Mouse (Mus musculus) thymus, adult 2 months (tissue): ENCODE data around the gene Osbpl2. TPM values are rescaled to one million over a fixed set of nuclear protein-coding genes. Genes with fewer than 3 reads are reported as not detected.
A peak's percentile ranks its signal among the peaks of the same experiment; 100 is the strongest.
"Not testable (repeated sequence)": the region's sequence is repeated elsewhere in the genome, so short reads cannot be mapped to it uniquely, and the experiment has no call there.

Source experiments
- DNase-seq: peaks from one replicate; pipeline ENCODE4 v3.0.0; 2021
- H3K27ac ChIP-seq: fragments of 200-500 bp; 2 replicates; pipeline ENCODE4 v1.5.1; 2012; ENCODE audit warnings: low read length, control low read depth; ENCODE audit not compliant: control insufficient read depth, insufficient read depth
- H3K27me3 ChIP-seq: fragments of 200-500 bp; 2 replicates; pipeline ENCODE4 v1.6.1; 2012; ENCODE audit warnings: mild to moderate bottlenecking, low read length, moderate library complexity, mixed read lengths; ENCODE audit not compliant: control insufficient read depth, insufficient read depth
- H3K36me3 ChIP-seq: fragments of 200-500 bp; 2 replicates; pipeline ENCODE4 v1.6.1; 2012; ENCODE audit warnings: mild to moderate bottlenecking, low read length, moderate library complexity; ENCODE audit not compliant: control insufficient read depth, insufficient read depth
- H3K4me1 ChIP-seq: fragments of 200-500 bp; replicated peaks from 2 replicates; pipeline ENCODE4 v1.6.1; 2012; ENCODE audit warnings: low read length; ENCODE audit not compliant: control insufficient read depth, insufficient read depth
- H3K4me3 ChIP-seq: fragments of 200-500 bp; 2 replicates; pipeline ENCODE4 v1.5.1; 2012; ENCODE audit warnings: mild to moderate bottlenecking, low read length, control low read depth, moderate library complexity; ENCODE audit not compliant: control insufficient read depth, insufficient read depth
- CTCF ChIP-seq: fragments of 200-500 bp; IDR thresholded peaks from 2 replicates; pipeline ENCODE4 v1.5.1; 2012; ENCODE audit warnings: mild to moderate bottlenecking, control low read depth, low read length, moderate library complexity, borderline replicate concordance; ENCODE audit not compliant: control insufficient read depth, poor library complexity, insufficient read depth; ENCODE audit errors: extremely low read depth
- POLR2A ChIP-seq: fragments of 200-500 bp; IDR thresholded peaks from 2 replicates; pipeline ENCODE4 v1.6.1; 2012; ENCODE audit warnings: mild to moderate bottlenecking, low read length, control low read depth, moderate library complexity; ENCODE audit not compliant: control insufficient read depth, poor library complexity, insufficient read depth; ENCODE audit errors: extremely low read depth
- WGBS: fragments of 180-500 bp; shearing (Covaris S2); methylation state at CpG from one replicate; pipeline ENCODE4 v1.1.7; 2018; 5-methylcytosine and 5-hydroxymethylcytosine counted together
- polyA plus RNA-seq: library from polyadenylated mRNA; depleted of rRNA; stranded (reverse); fragments of >200 nt; gene quantifications from 2 replicates; pipeline ENCODE4 v1.2.3, GENCODE M21; 2012

Osbpl2 gene
- polyA plus RNA-seq, 1 experiment, result 21.7 TPM

- no peak overlapping the region for H3K27ac ChIP-seq
Observed at GRCm38 (mm10) chr2:180170151-180170805, 51.2 kb downstream of the Osbpl2 start.

DNA sequence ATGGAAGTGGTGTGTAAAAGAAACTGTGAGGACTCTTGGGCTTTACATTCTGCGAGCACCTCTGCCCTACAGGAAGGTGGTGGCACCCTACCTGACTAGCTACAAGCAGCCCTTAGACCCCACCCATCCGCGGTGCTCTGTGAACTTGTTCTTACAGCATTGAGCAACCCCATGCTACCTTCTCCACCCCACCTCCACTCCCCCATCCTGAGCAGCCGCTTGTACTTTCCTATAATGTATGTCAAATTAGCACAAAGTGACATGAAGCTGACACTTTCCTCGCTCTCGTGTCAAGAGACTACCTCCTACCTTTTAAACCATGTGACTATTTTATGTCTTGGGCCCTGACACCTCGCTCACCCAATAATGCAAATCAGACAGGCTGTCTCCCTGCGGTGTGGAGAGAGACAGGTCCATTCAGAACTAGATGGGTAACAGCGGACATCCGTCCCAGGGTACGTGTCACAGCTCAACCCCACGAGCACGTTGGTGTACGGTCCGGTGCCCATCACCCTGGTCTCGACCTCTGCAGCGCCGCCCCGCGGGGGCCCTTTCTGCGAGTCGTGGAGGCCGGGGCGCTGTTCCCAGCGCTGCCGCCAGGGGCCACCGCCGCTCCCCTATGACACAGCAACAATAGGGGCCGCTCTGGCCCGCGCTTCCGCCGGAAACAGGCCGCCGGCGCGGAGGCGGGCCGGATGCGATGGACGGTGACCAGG is 51.9 kb downstream of the Osbpl2 start, which contains the start of gene Adrm1:
Gene Adrm1 (plus strand): TSS at position 680 of the 716 bp plus-strand sequence.
- H3K4me3 ChIP-seq, result peak within 1 kb of the TSS; percentile 68
- H3K36me3 ChIP-seq, result peaks cover 7% of the 10 kb centered on the region; the same call in 1 of the 2 replicates
- peaks cover 13% of the 10 kb centered on the region for H3K4me1 ChIP-seq
- peak; percentile 98 for DNase-seq
- no peaks in the 10 kb centered on the region for H3K27me3 ChIP-seq
- no peak within 1 kb of the TSS for H3K27ac ChIP-seq
- TF ChIP-seq POLR2A (no peak), CTCF (peak; percentile 99)
- 7% methylated on average over 41 of the region's 41 CpGs for WGBS

More at GRCm38 (mm10) chr2:180170151-180170805, 51.2 kb downstream of the Osbpl2 start:
- H3K27me3 ChIP-seq, result no peaks in the 10 kb centered on the region
- 96% methylated on average over 11 of the region's 11 CpGs for WGBS
- TF ChIP-seq POLR2A (no peak), CTCF (no peak)
- DNase-seq, result no peak
- peaks cover 13% of the 10 kb centered on the region for H3K4me1 ChIP-seq
- H3K36me3 ChIP-seq, result peaks cover under 1% of the 10 kb centered on the region; the same call in 1 of the 2 replicates
- H3K4me3 ChIP-seq, result no peak overlapping the region

- H3K36me3 ChIP-seq, result peaks cover 13% of the 10 kb centered on the region
- H3K27ac ChIP-seq, result no peak overlapping the region
- H3K4me3 ChIP-seq, result peak overlapping the region; percentile 68
- DNase-seq, result no peak
- WGBS, result under 1% methylated on average over 80 of the region's 80 CpGs
- TF ChIP-seq POLR2A, result peak; percentile 65; the same call in 1 of the 2 replicates
- TF ChIP-seq CTCF, result no peak
- H3K27me3 ChIP-seq, result no peaks in the 10 kb centered on the region
- H3K4me1 ChIP-seq, result peaks cover 13% of the 10 kb centered on the region
Observed at GRCm38 (mm10) chr2:180171522-180172070, 52.5 kb downstream of the Osbpl2 start.

DNA sequence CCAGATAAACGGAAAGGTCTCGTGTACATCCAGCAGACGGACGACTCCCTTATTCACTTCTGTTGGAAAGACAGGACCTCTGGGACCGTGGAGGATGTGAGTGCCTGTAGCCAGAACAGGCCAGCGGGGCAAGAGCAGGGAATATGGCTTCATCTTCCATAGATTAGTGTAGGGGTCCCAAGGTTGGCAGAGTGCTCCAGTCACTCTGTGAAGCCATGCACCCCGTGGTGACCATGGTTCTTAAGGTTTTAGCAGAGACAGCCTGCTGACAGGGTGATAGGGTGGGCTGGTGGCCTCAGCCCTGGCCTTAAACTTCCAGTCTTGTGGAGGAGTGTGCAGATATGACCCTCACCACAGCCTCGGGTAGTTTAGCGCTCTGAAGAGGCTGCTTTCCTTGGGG is 53.0 kb downstream of the Osbpl2 start:
- no peak overlapping the region for H3K27ac ChIP-seq
- peaks cover 19% of the 10 kb centered on the region for H3K36me3 ChIP-seq
- no peak for TF ChIP-seq CTCF
- no peak for TF ChIP-seq POLR2A
- 7% methylated on average over 9 of the region's 9 CpGs for WGBS
- no peak for DNase-seq
- H3K4me3 ChIP-seq, result peak overlapping the region; percentile 68
- H3K4me1 ChIP-seq, result peaks cover 13% of the 10 kb centered on the region
- no peaks in the 10 kb centered on the region for H3K27me3 ChIP-seq

GRCm38 (mm10) chr2:180173163-180173562 is 54.1 kb downstream of the Osbpl2 start:
- DNase-seq, result no peak
- no peak overlapping the region for H3K4me3 ChIP-seq
- no peaks in the 10 kb centered on the region for H3K27me3 ChIP-seq
- H3K27ac ChIP-seq, result no peak overlapping the region
- H3K36me3 ChIP-seq, result peaks cover 22% of the 10 kb centered on the region
- TF ChIP-seq POLR2A (no peak), CTCF (no peak)
- H3K4me1 ChIP-seq, result peaks cover 13% of the 10 kb centered on the region
- WGBS, result 88% methylated on average over 4 of the region's 4 CpGs

- not testable (repeated sequence) for H3K27me3 ChIP-seq, H3K27ac ChIP-seq, H3K4me3 ChIP-seq, DNase-seq
- 0 out of 2 replicates have a peak, but pooled peaks have one; percentile 13 for TF ChIP-seq CTCF
- H3K36me3 ChIP-seq, result peaks cover 22% of the 10 kb centered on the region
- H3K4me1 ChIP-seq, result peaks cover 13% of the 10 kb centered on the region
- WGBS, result 95% methylated on average over 8 of the region's 8 CpGs
Observed at GRCm38 (mm10) chr2:180173711-180174110, 54.6 kb downstream of the Osbpl2 start.
